Mouse (Mus musculus) heart, postnatal 0 days (tissue): ENCODE measurements around the gene Tmem262. TPM values are rescaled to one million over a fixed set of nuclear protein-coding genes. Genes with fewer than 3 reads are reported as not detected.
A peak's percentile ranks its signal among the peaks of the same experiment; 100 is the strongest.

Source experiments
- ATAC-seq: fragments of 200-750 bp; cut with Nextera tagmentation; 2 replicates; pipeline ENCODE4 v1.8.0; 2017; ENCODE audit warnings: low read depth, moderate number of reproducible peaks, moderate library complexity; ENCODE audit not compliant: insufficient read depth
- DNase-seq: peaks from one replicate; pipeline ENCODE4 v3.0.0-alpha.2; 2016; ENCODE audit warnings: low spot score
- H3K27ac ChIP-seq: fragments of 300-500 bp; sonication (generic); 2 replicates; pipeline ENCODE4 v1.5.1; 2014; ENCODE audit warnings: low read depth, mild to moderate bottlenecking
- H3K27me3 ChIP-seq: fragments of 300-500 bp; sonication (generic); 2 replicates; pipeline ENCODE4 v1.6.1; 2014; ENCODE audit warnings: low read length, mixed read lengths; ENCODE audit not compliant: control insufficient read depth, insufficient read depth
- H3K36me3 ChIP-seq: fragments of 300-500 bp; sonication (generic); replicated peaks from 2 replicates; pipeline ENCODE4 v1.6.1; 2014; ENCODE audit warnings: low read length, mixed read lengths; ENCODE audit not compliant: control insufficient read depth, insufficient read depth
- H3K4me1 ChIP-seq: fragments of 300-500 bp; sonication (generic); 2 replicates; pipeline ENCODE4 v1.6.1; 2014; ENCODE audit warnings: antibody characterized with exemption; ENCODE audit not compliant: control insufficient read depth, insufficient read depth
- H3K4me2 ChIP-seq: fragments of 300-500 bp; sonication (generic); 2 replicates; pipeline ENCODE4 v1.6.1; 2014; ENCODE audit warnings: low read depth, mild to moderate bottlenecking, low read length, moderate library complexity
- H3K4me3 ChIP-seq: fragments of 300-500 bp; sonication (generic); 2 replicates; pipeline ENCODE4 v1.5.1; 2014; ENCODE audit warnings: low read depth, low read length
- H3K9ac ChIP-seq: fragments of 300-500 bp; sonication (generic); replicated peaks from 2 replicates; pipeline ENCODE4 v1.6.1; 2014; ENCODE audit warnings: low read depth, low read length, mixed read lengths
- H3K9me3 ChIP-seq: fragments of 300-500 bp; sonication (generic); replicated peaks from 2 replicates; pipeline ENCODE4 v1.6.1; 2016; ENCODE audit warnings: low read length; ENCODE audit not compliant: control insufficient read depth
- CTCF ChIP-seq: IDR thresholded peaks from 2 replicates; pipeline ENCODE4 v1.5.1; 2016; ENCODE audit warnings: antibody characterized with exemption, control low read depth, low read depth
- EP300 ChIP-seq: IDR thresholded peaks from 2 replicates; pipeline ENCODE4 v1.6.1; 2016; ENCODE audit warnings: antibody characterized with exemption, low read depth
- WGBS: fragments of 180-500 bp; shearing (Covaris S2); extraction: QIAGEN DNeasy Blood & Tissue Kit; methylation state at CpG from one replicate; pipeline ENCODE4 v1.1.7; 2014; 5-methylcytosine and 5-hydroxymethylcytosine counted together
- polyA plus RNA-seq: library from polyadenylated mRNA; unstranded; fragments of >200 nt; fragmentation: Nextera tagmentation; extraction: Ambion mirVana; gene quantifications from 2 replicates; pipeline ENCODE4 v1.2.1, GENCODE M21; 2015
- total RNA-seq: library from RNA; depleted of rRNA; stranded (reverse); fragments of >200 nt; gene quantifications from 2 replicates; pipeline ENCODE4 v1.2.3, GENCODE M21; 2014; ENCODE audit warnings: low replicate concordance

Tmem262 gene
- total and polyA plus RNA-seq, 2 experiments from 2014 or later: not detected

GRCm38 (mm10) chr19:6061641-6062302 lies 18.1 kb upstream of the Tmem262 start:
- no peak for TF ChIP-seq CTCF
- no peak for TF ChIP-seq EP300
- Histone ChIP-seq H3K4me2 (peak overlapping the region; percentile 92), H3K9me3 (no peaks in the 10 kb centered on the region), H3K27ac (peak overlapping the region; percentile 89), H3K27me3 (no peaks in the 10 kb centered on the region), H3K4me1 (peaks cover 34% of the 10 kb centered on the region), H3K9ac (peak overlapping the region; percentile 84), H3K4me3 (peak overlapping the region; percentile 78), H3K36me3 (peaks cover 12% of the 10 kb centered on the region)
- WGBS: under 1% methylated on average over 44 of the region's 44 CpGs
- ATAC-seq (peak; percentile 5; the same call in 1 of the 2 replicates), DNase-seq (peak; percentile 28)

- peak overlapping the region; percentile 84 for H3K9ac ChIP-seq
- 63% methylated on average over 5 of the region's 5 CpGs for WGBS
- DNase-seq (no peak), ATAC-seq (no peak)
- H3K4me3 ChIP-seq: peak overlapping the region; percentile 78
- H3K4me1 ChIP-seq: peaks cover 35% of the 10 kb centered on the region
- TF ChIP-seq EP300 (no peak), CTCF (no peak)
- H3K27ac ChIP-seq: peak overlapping the region; percentile 89; the same call in 1 of the 2 replicates
- no peaks in the 10 kb centered on the region for H3K27me3 ChIP-seq
- H3K4me2 ChIP-seq: peak overlapping the region; percentile 92
- H3K36me3 ChIP-seq: peaks cover 12% of the 10 kb centered on the region
- H3K9me3 ChIP-seq: no peaks in the 10 kb centered on the region
These were observed 17.4 kb upstream of the Tmem262 start for GRCm38 (mm10) chr19:6062418-6062817.

DNA sequence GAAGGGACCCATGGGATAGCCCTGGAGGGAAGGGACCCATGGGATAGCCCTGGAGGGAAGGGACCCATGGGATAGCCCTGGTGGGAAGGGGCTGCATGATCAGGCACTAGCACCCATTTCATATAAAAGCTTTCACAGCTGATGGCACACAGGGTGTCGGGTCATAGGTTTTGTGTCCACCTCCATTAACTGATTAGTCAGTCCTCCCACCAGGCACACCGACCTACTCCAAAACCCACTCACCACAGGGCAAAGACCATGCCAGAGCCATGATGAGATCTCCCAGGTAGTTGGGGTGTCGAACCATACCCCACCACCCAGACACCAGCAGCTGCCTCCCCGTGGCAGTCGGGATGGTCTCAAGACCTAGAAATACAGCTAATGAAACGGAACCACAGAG lies 16.8 kb upstream of the Tmem262 start:
- H3K27ac ChIP-seq: no peak overlapping the region
- no peak for ATAC-seq
- peaks cover 37% of the 10 kb centered on the region for H3K4me1 ChIP-seq
- H3K27me3 ChIP-seq: no peaks in the 10 kb centered on the region
- H3K9ac ChIP-seq: no peak overlapping the region
- no peak overlapping the region for H3K4me2 ChIP-seq
- TF ChIP-seq CTCF (no peak), EP300 (no peak)
- H3K36me3 ChIP-seq: peaks cover 12% of the 10 kb centered on the region
- H3K9me3 ChIP-seq: no peaks in the 10 kb centered on the region
- H3K4me3 ChIP-seq: no peak overlapping the region
- no peak for DNase-seq
- 89% methylated on average over 6 of the region's 6 CpGs for WGBS

DNA sequence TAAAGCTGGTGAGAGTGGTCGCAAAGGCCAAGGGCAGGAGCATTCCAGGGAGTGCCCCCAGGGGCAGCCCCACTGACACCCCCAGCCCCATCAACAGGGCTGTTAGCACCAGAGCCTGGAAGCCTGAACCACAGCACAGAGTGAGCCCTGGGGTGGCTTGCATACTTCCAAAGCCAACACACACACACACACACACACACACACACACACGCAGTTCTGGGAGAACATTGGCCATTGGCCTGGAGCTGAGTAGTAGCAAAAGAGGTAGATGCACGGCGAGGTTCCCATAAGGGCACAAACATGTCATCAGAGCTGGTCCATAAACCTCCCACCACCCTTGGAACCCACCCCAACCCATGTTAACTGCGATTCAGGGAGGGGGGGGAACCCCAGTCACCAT lies 13.3 kb upstream of the Tmem262 start:
- H3K9ac ChIP-seq: no peak overlapping the region
- H3K9me3 ChIP-seq: no peaks in the 10 kb centered on the region
- peak overlapping the region; percentile 49; the same call in 1 of the 2 replicates for H3K4me3 ChIP-seq
- WGBS: 30% methylated on average over 5 of the region's 5 CpGs
- ATAC-seq: no peak
- peak overlapping the region; percentile 93 for H3K4me2 ChIP-seq
- no peak for DNase-seq
- H3K27me3 ChIP-seq: no peaks in the 10 kb centered on the region
- peaks cover 26% of the 10 kb centered on the region for H3K4me1 ChIP-seq
- TF ChIP-seq CTCF (no peak), EP300 (no peak)
- H3K27ac ChIP-seq: no peak overlapping the region
- peaks cover 32% of the 10 kb centered on the region for H3K36me3 ChIP-seq

DNA sequence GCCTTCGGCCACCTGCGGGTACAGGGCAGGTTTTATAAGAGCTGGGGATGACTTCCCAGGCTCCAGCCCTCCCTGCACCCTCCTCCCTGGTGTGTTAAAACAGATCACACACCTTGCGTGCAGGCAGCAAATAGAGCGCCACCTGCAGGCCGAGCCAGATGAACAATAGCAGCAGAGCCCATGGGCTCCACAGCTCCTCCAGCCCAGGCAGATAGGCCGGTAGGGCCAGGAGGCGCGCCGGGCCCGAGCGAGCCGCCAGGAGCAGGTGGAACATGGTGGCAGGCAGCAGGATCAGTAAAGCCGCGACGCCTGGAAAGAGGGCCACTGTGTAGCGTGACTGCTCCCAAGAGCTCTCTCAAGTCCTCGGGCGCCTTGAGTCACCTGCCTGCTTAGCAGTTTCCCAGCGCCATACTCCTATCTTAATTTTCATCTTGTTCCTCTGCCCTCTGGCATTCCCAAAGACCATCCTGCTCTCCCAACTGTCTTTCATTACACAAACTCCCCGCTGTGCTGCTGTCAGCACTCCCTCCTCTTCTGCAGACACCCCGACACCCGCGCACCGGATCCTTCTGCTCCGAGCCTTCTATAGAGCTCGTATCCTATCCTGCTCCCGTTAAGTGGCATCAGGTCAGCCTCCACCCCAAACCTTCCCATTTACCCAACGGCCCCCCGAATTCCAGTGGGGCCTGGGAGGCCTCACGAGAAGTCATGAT lies 12.7 kb upstream of the Tmem262 start:
- peak; percentile 73 for DNase-seq
- no peak overlapping the region for H3K27ac ChIP-seq
- H3K4me2 ChIP-seq: peak overlapping the region; percentile 93
- peak; percentile 81 for TF ChIP-seq CTCF
- TF ChIP-seq EP300: no peak
- H3K9me3 ChIP-seq: no peaks in the 10 kb centered on the region
- H3K9ac ChIP-seq: peak overlapping the region; percentile 55
- H3K4me1 ChIP-seq: peaks cover 21% of the 10 kb centered on the region
- H3K36me3 ChIP-seq: peaks cover 32% of the 10 kb centered on the region
- peak; percentile 65 for ATAC-seq
- H3K4me3 ChIP-seq: peak overlapping the region; percentile 49
- no peaks in the 10 kb centered on the region for H3K27me3 ChIP-seq
- 2% methylated on average over 30 of the region's 30 CpGs for WGBS
